Mouse (Mus musculus): ENCODE measurements around the gene Atp6v0a2.

The Atp6v0a2 gene

GRCm38 (mm10) chr5:124636694-124637093 lies 8.3 kb downstream of the Atp6v0a2 start:
- no peak for DNase-seq (ENCODE audit: low read depth, low spot score)

GRCm38 (mm10) chr5:124637300-124637699 lies 8.9 kb downstream of the Atp6v0a2 start:
- no peak for DNase-seq (ENCODE audit: low read depth, low spot score)

GRCm38 (mm10) chr5:124637836-124638235 lies 9.5 kb downstream of the Atp6v0a2 start:
- no peak for DNase-seq (ENCODE audit: low read depth, low spot score)

- DNase-seq (ENCODE audit: low read depth, low spot score), result no peak
Measured at GRCm38 (mm10) chr5:124713741-124714140, 85.4 kb downstream of the Atp6v0a2 start.

GRCm38 (mm10) chr5:124715135-124715534 lies 86.8 kb downstream of the Atp6v0a2 start:
- no peak for DNase-seq (ENCODE audit: low read depth, low spot score)

- DNase-seq (ENCODE audit: low read depth, low spot score), result no peak
Measured at GRCm38 (mm10) chr5:124717969-124718368, 89.6 kb downstream of the Atp6v0a2 start.

- DNase-seq (ENCODE audit: low read depth, low spot score), result no peak
Measured at GRCm38 (mm10) chr5:124718396-124718795, 90.0 kb downstream of the Atp6v0a2 start.

- DNase-seq (ENCODE audit: low read depth, low spot score), result no peak
Measured at GRCm38 (mm10) chr5:124723125-124723524, 94.7 kb downstream of the Atp6v0a2 start.

GRCm38 (mm10) chr5:124724997-124725396 lies 96.6 kb downstream of the Atp6v0a2 start, which contains the start of gene Dnah10:
Gene Dnah10, plus strand, starts transcription at chr5:124725085.
- no peak for DNase-seq (ENCODE audit: low read depth, low spot score)

- DNase-seq (ENCODE audit: low read depth, low spot score), result no peak
Measured at GRCm38 (mm10) chr5:124729662-124730206, 101.4 kb downstream of the Atp6v0a2 start.

- DNase-seq (ENCODE audit: low read depth, low spot score), result no peak
Measured at GRCm38 (mm10) chr5:124733961-124734360, 105.6 kb downstream of the Atp6v0a2 start.

GRCm38 (mm10) chr5:124741898-124742599 lies 113.7 kb downstream of the Atp6v0a2 start:
- no peak for DNase-seq (ENCODE audit: low read depth, low spot score)

- DNase-seq (ENCODE audit: low read depth, low spot score), result no peak
Measured at GRCm38 (mm10) chr5:124743841-124744240, 115.5 kb downstream of the Atp6v0a2 start.

- DNase-seq (ENCODE audit: low read depth, low spot score), result no peak
Measured at GRCm38 (mm10) chr5:124746220-124746619, 117.8 kb downstream of the Atp6v0a2 start.

GRCm38 (mm10) chr5:124748296-124748695 lies 119.9 kb downstream of the Atp6v0a2 start:
- no peak for DNase-seq (ENCODE audit: low read depth, low spot score)

GRCm38 (mm10) chr5:124751656-124752055 lies 123.3 kb downstream of the Atp6v0a2 start:
- DNase-seq (ENCODE audit: low read depth, low spot score), result no peak

- DNase-seq (ENCODE audit: low read depth, low spot score), result no peak
Measured at GRCm38 (mm10) chr5:124761011-124761410, 132.6 kb downstream of the Atp6v0a2 start.

GRCm38 (mm10) chr5:124761787-124762186 lies 133.4 kb downstream of the Atp6v0a2 start:
- no peak for DNase-seq (ENCODE audit: low read depth, low spot score)

All from brain, embryonic 18.5 days (tissue).